Mouse (Mus musculus): ENCODE measurements around the gene Gbp3.
A peak's percentile ranks its signal among the peaks of the same experiment; 100 is the strongest.
"Not testable (repeated sequence)": the region's sequence is repeated elsewhere in the genome, so short reads cannot be mapped to it uniquely, and the experiment has no call there.

The Gbp3 gene

DNA sequence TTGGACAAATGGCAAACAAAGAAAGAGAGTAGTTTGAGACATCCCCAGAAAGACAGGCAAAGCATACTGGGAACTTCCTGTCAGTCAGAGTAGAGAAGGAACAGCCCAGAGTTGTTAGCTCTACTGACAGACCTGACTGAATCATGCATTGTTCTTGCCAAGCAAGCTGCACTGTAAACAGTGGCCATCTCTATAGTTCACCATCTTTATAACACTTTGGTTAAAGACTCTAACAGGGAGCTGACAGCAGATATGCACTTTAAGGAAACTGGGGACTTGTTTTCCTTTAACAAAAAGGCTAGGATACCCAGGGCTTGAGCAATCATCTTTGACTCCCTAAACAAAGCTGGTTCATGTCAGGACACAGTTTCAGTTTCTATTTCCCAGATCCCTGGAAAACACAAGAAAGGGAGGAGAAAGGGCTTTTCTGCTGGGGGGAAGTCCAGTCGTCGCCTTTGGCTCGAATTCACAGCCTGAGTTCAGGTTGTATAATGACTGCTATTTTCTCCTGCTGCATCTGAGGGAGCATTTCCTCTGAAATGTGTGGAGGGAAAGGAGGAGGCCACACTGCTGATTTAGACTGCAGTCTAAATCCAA lies at the start of gene Gbp3:
Gbp3 (plus strand) TSS at position 395 of the 597 bp plus-strand sequence.
- DNase-seq (ENCODE audit: low spot score in 2 of 2), result no peak

DNA sequence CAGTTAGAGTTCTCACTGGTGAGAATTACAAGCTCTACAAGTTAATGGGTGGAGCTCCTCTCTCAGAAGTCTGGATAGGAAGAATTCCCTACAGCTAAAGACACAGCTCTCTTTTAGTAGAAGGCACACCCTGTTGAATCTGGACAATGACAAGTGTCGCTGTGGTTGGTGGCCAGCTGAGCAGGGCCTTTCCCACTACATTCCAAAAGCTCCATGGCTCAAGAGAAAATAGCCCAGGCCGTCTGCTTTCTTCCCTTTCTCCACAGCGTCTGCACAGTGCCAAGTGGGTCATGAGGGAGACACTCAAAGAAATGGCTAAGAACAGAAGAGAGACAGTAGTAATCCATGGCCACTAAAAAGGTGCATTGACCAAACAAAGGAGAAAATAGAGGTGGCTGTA lies 31.7 kb upstream of the Gbp3 start:
- DNase-seq (ENCODE audit: low spot score in 2 of 2), result no peak

DNA sequence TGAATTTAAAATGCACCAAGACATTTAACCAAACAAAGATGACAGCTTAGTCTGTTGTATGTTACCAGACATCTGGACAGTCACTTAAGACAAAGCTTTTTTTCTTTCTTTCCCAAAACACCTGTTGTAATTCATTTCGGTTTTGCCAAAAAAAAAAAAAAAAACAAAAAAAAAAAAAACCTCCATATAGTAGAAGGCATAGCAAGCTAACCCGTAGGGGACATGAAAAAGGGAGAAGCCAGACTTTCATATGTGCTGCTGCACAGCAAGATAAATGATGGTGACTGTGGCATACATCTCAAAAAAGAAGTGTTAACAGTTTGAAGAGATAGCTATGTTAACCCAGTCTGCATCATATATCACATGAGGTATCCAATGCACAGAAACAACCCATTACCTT lies 30.2 kb upstream of the Gbp3 start:
- no peak for DNase-seq (ENCODE audit: low spot score in 2 of 2)

DNA sequence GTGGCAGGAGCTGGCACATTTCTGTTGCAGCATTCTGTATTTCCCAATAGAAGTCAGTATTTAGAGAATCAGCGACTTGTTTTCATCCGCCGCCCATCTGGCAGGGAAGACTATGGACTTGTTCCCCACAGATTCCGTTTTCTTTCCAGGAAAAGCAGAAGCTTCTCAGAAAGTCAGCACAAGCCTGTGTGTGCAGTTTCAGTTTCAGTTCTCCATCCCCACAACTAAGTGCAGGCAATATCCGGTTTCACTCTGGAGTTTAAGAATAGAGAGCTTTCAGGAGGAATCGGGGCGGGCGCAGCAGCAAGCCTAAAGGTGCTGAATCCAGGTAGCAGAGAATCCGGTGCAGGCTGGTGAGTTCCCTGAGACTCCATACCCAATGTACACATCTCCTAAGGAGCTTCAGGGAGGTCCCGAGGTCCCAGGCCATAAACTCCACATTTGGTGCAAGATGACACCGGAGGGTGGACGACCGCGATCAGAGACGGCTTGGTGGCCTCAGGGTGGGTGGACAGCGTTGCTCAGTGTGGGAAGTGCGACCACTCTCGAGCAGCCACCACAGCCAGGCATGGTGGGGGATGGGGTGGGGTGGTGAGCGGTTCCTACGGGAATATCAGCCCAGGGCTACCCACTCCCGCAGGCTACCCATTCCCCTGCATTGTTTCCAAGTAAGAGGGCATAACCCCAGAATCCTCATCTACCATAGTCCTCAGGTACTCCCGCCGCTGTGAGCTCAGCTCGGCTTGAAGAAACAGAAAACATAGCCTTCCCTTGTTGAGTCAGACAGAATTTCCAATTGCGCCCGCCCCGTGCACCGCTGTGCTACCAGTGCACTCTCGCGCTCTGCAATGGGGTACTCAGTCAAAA lies 29.5 kb upstream of the Gbp3 start, which contains the start of gene Gbp7:
Gbp7 (plus strand) TSS at position 256 of the 867 bp plus-strand sequence.
- DNase-seq (ENCODE audit: low spot score in 2 of 2), result peak in 1 of 2 experiments; percentile 11

DNA sequence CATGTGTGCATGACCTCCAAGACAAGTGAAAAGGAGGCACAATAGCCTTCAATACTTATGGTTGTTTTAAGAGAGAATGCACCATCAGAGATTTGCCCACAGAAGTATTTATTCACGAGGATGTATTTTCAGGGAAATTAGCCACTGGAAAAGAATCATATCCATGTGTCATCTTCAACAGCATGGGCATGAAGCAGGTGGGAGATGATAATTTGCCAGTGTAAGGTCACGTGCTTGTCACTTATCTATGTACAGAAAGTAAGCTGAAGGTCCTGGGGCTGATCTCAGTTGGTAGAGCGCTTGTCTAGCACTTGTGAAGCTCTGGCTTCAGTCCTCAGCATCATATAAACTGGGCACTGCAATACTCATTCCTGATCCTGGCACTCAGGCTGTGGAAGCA lies 28.2 kb upstream of the Gbp3 start:
- no peak for DNase-seq (ENCODE audit: low spot score in 2 of 2)

DNA sequence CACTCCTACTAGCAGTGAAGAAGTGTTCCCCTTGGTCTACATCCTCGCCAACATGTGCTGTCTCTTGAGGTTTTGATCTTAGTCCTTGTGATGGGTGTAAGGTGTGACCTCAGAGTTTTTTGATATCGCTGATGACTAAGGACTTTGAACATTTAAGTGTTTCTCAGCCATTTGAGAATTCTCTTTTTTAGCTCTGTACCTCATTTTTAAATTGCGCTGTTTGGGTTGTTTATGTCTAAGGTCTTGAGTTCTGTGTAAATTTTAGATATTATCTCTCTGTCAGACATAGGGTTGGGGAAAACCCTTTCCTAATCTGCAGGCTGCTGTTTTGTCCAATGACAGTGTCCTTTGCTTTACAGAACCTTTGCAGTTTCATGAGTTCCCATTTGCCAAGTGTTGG lies 26.6 kb upstream of the Gbp3 start:
- no peak for DNase-seq (ENCODE audit: low spot score in 2 of 2)

DNA sequence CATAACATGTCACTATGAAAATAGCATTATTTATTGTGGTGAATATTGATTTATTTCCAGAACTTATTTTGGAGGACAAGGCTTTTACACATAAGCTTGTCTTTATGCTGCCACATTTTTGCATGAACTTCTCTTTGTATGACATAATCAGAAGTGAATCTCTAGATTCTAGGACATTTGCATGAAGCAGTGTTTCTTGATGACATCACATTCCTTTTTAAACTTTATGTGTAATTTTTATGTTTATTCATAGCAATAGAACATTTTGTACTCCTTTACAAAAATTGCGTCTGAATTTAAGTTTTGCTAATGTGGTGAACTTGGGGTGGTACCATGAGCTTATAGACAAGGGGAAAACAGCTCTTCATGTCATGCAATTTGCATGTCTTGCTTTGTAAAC lies 24.2 kb upstream of the Gbp3 start:
- no peak for DNase-seq (ENCODE audit: low spot score in 2 of 2)

DNA sequence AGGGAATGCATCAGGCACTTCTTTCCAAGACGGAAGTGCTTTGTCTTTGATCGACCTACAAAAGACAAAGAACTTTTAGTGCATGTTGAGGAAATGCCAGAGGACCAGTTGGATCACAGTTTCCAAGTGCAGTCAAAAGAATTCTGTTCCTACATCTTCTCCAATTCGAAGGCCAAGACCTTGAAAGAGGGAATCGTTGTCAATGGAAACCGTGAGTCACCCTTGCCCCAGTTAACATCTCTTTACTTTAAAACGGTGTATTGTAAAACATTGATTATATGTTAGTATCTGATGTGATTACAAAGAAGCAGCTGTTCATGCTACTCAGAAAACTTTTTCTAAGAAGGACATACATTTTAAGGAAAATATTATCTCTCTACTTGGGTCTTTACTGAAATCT lies 18.4 kb upstream of the Gbp3 start:
- DNase-seq (ENCODE audit: low spot score in 2 of 2), result no peak

DNA sequence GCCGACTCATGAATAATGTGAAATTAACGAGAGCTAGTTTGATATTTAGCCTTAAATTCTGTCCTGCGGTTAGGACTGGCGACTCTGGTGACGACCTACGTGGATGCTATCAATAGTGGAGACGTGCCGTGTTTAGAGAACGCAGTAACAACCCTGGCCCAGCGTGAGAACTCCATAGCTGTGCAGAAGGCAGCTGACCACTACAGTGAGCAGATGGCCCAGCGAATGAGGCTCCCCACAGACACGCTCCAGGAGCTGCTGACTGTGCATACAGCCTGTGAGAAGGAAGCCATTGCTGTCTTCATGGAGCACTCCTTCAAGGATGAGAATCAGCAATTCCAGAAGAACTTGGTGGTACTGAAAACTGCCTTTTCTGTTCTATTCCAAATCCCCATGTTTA lies 17.1 kb upstream of the Gbp3 start:
- not testable (repeated sequence) for DNase-seq (ENCODE audit: low spot score in 2 of 2)

DNA sequence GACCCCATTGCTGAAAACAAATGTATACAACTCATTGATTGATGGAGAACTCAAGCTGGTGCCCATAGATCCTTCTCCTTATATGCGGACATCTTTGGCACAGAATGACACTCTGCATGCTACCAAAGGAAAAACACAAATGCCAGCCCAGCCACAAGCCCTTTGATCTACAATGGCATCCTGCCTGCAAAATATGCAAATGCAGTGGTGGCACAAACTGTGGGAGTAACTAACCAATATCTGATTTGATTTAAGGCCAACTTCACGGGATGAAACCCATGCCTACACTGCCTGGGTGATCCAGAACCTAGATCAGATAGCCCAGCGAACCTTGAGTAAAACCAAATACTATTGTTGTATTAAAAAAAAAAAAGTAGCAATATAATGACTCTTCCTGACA lies 13.1 kb upstream of the Gbp3 start:
- DNase-seq (ENCODE audit: low spot score in 2 of 2), result no peak

DNA sequence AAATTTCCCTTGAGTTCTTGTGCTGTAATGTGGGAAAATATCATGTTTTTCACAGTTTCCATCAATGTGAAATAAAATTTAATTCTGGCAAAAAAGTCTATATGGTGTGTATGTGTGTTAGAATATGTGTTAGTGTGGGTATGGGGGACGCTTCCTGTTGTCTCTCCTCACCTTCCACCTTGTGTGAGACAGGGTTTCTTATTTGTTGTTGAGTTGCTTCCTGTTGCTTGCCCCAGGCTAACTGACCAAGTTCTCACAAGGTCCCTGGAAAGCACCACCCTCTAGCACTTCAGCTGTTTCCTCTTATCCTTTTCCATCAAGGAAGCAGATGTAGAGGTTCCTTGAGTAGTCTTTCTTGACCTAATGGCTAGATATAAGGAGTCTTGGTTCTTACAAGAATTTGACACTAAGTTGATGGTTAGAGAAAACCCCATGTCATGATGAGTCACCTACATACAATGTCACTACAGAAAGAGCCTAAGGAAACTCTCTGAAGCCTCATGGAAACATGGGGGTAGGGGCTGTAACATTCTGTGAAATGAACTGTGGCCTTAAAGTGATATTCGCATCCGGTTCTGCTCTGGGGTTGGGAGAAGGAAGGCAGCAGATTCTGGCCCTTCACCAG lies 9.7 kb upstream of the Gbp3 start:
- no peak for DNase-seq (ENCODE audit: low spot score in 2 of 2)

DNA sequence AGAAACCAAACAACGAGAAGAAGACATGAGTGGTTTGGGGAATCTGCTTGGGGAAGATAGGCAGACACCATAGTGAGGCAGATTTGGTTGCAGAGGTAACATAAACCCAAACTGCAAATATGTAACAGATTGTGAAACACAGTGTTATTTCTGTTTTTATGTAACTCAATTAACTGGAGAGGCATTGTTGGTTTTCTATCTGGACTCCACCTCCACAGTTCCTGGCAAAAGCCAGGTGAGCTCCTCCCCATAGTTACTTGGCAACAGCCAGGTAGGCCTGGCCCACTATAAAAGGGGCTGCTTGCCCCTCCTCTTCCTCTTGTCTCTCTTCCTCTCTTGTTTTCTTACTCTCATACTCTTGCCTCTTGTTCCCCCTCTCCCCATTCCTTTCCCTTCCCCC lies 5.2 kb upstream of the Gbp3 start:
- DNase-seq (ENCODE audit: low spot score in 2 of 2), result no peak

DNA sequence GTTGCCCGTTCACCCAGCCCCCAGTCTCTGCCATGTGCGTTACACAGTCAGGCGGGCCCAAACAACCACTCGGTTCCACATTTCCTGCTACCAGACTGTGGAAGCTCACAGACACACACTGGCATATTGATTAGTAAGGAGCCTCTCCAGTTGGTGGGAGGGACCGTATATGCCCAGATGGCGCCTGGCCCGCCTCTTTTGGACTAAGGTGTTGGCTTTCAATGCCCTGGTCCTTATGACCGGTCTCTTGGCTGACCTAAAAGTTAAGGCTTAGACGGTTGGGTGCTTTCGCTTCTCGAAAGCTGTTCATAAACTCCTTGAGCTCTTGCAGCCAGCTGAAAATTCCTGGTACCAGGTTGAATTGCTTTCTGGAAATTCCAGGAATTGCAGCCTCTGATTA lies 4.2 kb upstream of the Gbp3 start:
- no peak for DNase-seq (ENCODE audit: low spot score in 2 of 2)

DNA sequence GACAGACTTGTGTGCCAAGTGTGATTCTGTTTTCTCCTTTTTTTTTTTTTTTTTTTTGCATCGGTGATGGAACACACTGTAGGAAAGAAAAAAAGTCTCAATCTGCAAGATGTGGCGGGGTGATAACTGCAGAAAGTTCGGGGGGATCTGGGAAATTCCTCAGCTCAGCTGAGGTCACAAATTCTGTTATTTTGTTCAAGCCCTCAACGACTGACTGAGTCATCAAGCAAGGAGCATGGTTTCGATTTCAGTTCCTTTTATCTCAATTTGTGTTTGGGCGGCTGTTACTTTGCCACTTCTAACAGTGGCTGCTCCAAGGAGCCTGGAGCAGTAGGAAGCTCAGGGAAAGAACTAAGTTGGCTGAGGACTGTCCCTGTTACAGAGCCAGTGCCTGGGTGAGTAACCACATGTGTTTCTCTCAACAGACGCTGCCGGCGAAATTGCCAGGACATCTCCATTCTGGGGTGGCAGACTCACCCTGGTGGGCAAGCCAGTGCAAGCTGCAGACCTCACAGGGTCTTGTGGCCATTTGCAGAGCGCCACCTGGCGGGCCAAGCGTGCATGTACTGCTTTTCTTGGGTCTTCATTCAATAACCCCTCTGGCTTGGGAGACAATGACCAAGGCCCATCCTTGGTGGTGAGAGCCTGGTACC lies 596 bp downstream of the Gbp3 start:
- peak; percentile 72 to 79 for DNase-seq (ENCODE audit: low spot score in 2 of 2)

DNA sequence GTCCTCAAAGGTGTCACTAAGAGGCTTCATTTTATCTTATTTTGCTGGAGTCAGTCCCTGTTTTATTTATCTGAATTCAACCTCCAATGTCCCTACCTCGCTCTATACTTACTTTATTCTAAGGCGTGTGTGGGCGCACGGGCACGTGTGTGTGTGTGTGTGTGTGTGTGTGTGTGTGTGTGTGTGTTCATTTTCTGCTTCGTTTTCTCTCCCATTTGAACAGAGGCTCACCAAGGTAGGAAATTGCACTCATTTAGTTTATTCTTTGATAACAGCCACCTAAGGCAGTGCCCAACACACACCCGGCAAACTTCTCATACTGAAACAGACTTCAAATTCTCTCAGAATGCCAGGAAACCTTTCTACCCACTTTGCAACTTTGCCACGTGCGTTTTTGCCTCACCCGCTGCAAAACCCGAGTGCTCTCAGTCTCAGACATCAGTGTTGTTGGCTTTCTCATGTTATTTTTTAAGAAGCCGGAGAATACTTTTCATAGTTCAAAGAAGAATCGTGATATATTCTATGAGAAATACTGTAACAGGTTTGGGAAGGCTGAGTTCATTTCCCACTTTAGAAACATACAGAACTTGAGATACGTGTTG lies 1.3 kb downstream of the Gbp3 start:
- DNase-seq (ENCODE audit: low spot score in 2 of 2), result no peak

DNA sequence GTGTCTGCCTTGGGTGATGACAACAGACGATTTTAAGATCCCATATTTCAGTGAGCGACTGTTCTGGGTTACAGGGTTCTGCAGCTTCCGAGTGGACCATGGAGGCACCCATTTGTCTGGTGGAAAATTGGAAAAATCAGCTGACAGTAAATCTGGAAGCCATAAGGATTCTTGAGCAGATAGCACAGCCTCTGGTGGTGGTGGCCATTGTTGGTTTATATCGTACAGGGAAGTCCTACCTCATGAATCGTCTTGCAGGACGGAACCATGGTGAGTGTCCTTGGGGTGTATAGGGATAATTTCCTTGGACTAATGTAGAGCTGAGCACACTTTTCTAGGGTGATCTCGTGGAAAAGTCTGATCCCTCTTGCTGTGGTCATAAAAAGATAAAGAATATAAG lies 1.8 kb downstream of the Gbp3 start:
- DNase-seq (ENCODE audit: low spot score in 2 of 2), result no peak

DNA sequence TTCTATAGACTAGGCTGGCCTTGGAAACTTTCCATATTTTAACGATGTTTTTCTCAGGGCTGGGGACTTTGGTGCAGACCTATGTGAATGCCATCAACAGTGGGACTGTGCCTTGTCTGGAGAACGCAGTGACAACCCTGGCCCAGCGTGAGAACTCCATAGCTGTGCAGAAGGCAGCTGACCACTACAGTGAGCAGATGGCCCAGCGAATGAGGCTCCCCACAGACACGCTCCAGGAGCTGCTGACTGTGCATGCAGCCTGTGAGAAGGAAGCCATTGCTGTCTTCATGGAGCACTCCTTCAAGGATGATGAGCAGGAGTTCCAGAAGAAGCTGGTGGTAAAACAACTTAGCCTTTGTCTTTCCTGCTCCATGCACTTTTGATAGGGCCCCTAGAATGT lies 7.7 kb downstream of the Gbp3 start:
- not testable (repeated sequence) for DNase-seq (ENCODE audit: low spot score in 2 of 2)

DNA sequence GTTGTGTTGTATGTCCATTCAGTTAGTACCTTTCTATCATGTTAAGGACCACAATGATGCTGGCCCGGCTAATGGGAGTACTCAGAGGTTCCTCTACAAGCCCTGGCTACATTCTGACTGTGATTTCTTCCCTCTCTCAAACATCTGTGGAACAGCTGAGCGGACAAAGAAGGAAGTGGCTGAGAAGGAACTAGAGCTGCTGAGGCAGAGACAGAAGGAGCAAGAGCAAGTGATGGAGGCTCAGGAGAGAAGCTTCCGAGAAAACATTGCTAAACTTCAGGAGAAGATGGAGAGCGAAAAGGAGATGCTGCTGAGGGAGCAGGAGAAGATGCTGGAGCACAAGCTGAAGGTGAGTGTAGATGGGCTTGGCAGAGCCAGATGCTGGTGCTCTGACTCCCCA lies 10.9 kb downstream of the Gbp3 start:
- no peak for DNase-seq (ENCODE audit: low spot score in 2 of 2)

DNA sequence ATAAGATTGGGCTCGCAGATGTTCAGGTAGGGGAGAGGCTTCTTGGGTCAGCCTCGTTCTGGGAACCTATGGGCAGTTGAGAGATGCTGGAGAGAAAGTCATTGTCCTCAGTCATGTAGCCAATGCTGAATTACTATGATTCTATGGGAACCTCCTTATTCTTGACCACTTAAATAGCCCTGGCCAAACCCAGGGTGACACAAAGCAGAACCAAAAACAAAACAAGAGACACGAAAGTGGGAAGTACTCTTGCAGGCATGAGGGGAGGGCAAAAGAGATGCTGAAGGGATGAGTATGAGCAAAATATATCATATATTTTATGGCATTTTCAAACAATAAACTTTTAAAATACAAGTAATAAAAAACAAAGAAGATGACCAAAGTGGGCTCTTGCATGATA lies 17.3 kb downstream of the Gbp3 start:
- no peak for DNase-seq (ENCODE audit: low spot score in 2 of 2)

DNA sequence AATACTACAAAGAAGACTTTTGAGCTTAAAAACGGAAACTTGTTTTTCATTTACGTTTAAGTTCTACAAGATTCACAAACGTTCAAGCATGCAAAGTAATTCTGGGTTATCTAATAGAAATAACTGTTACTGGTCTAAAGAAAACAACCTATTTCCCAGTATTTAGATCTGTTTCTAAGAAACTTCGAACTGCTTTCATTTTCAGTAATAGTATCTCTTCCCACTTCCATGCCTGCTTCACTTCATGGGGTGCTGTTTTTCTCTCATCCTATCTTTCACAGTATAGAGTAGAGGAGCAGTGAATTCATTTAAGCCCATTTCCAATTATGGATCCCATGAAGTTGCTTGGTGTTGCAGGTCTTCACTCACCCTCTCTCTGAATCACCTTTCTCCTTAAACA lies 18.5 kb downstream of the Gbp3 start:
- DNase-seq (ENCODE audit: low spot score in 2 of 2), result no peak

DNA sequence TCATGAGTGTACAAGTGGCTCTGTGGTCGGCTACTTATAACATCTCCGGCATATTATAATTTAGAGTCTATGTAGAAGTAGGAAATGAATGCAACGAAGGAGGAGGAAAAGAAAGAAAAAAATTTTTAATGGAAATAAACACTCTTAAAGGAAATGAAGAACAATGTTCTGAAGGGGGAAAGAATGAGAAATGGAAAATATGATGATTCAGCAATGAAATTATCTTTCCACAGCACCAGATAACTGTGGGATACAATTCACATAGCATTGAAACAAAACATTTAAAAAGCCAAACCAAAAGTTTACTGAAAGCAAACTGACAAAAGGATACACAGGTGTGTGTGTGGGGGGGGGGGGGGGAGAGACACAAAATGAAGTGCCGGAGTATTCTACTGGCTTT lies 23.2 kb downstream of the Gbp3 start:
- no peak for DNase-seq (ENCODE audit: low spot score in 2 of 2)

DNA sequence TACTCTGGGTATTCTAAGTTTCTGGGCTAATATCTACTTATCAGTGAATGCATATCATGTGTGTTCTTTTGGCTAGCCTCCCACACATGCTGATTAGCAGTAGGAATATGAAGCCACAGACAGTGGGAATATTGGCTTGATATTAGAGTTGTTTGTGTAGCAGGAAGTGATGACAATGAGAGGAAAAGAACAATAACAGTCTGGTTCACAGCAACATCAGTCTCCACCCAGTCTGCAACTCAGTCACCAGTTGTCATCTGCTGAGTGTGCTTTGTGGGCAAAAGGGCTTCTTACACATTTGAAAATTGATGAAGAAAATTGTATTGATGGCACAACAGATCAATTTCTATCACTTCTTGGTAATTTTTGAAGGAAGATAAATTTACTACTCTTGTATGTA lies 27.6 kb downstream of the Gbp3 start:
- no peak for DNase-seq (ENCODE audit: low spot score in 2 of 2)

All from spleen, postnatal 14 days (tissue).